Mouse (Mus musculus): ENCODE measurements around the gene Ddx25.

The Ddx25 gene

GRCm38 (mm10) chr9:35558257-35559008 lies at the start of gene Ddx25, which contains the start of gene Pus3:
Gene Ddx25 (minus strand): TSS chr9:35558528.
Gene Pus3 (plus strand): TSS chr9:35558595.
- peak; percentile 85 for DNase-seq (ENCODE audit: low read depth, low spot score)

- peak; percentile 54 for DNase-seq (ENCODE audit: low read depth, low spot score)
Measured at GRCm38 (mm10) chr9:35607647-35608405, 49.5 kb upstream of the Ddx25 start.

- DNase-seq (ENCODE audit: low read depth, low spot score): peak; percentile 69
Measured at GRCm38 (mm10) chr9:35592903-35593302, 34.6 kb upstream of the Ddx25 start.

- DNase-seq (ENCODE audit: low read depth, low spot score): no peak
Measured at GRCm38 (mm10) chr9:35587674-35588073, 29.3 kb upstream of the Ddx25 start.

- DNase-seq (ENCODE audit: low read depth, low spot score): no peak
Measured at GRCm38 (mm10) chr9:35574416-35574815, 16.1 kb upstream of the Ddx25 start.

GRCm38 (mm10) chr9:35570663-35571062 lies 12.3 kb upstream of the Ddx25 start:
- DNase-seq (ENCODE audit: low read depth, low spot score): no peak

- peak; percentile 99 for DNase-seq (ENCODE audit: low read depth, low spot score)
Measured at GRCm38 (mm10) chr9:35569571-35570534, 11.5 kb upstream of the Ddx25 start, which contains the start of the genes Pate2 and Hyls1. Gene Pate2 (plus strand): TSS chr9:35570284. Gene Hyls1 (minus strand): TSS chr9:35570398.

GRCm38 (mm10) chr9:35567995-35568394 lies 9.7 kb upstream of the Ddx25 start:
- DNase-seq (ENCODE audit: low read depth, low spot score): no peak

GRCm38 (mm10) chr9:35564536-35565240 lies 6.4 kb upstream of the Ddx25 start:
- DNase-seq (ENCODE audit: low read depth, low spot score): no peak

- DNase-seq (ENCODE audit: low read depth, low spot score): no peak
Measured at GRCm38 (mm10) chr9:35561583-35561982, 3.3 kb upstream of the Ddx25 start.

GRCm38 (mm10) chr9:35561076-35561475 lies 2.7 kb upstream of the Ddx25 start:
- no peak for DNase-seq (ENCODE audit: low read depth, low spot score)

GRCm38 (mm10) chr9:35559009-35559890 lies 922 bp upstream of the Ddx25 start:
- peak; percentile 96 for DNase-seq (ENCODE audit: low read depth, low spot score)

- no peak for DNase-seq (ENCODE audit: low read depth, low spot score)
Measured at GRCm38 (mm10) chr9:35556494-35557102, 1.7 kb downstream of the Ddx25 start.

GRCm38 (mm10) chr9:35548455-35548854 lies 9.9 kb downstream of the Ddx25 start:
- DNase-seq (ENCODE audit: low read depth, low spot score): no peak

- DNase-seq (ENCODE audit: low read depth, low spot score): no peak
Measured at GRCm38 (mm10) chr9:35546745-35547144, 11.6 kb downstream of the Ddx25 start.

GRCm38 (mm10) chr9:35545704-35546103 lies 12.6 kb downstream of the Ddx25 start:
- peak; percentile 57 for DNase-seq (ENCODE audit: low read depth, low spot score)

GRCm38 (mm10) chr9:35544666-35545065 lies 13.7 kb downstream of the Ddx25 start:
- no peak for DNase-seq (ENCODE audit: low read depth, low spot score)

- DNase-seq (ENCODE audit: low read depth, low spot score): no peak
Measured at GRCm38 (mm10) chr9:35543099-35543860, 15.0 kb downstream of the Ddx25 start.

- DNase-seq (ENCODE audit: low read depth, low spot score): no peak
Measured at GRCm38 (mm10) chr9:35541941-35542340, 16.4 kb downstream of the Ddx25 start.
